In the genomic region with DNA sequence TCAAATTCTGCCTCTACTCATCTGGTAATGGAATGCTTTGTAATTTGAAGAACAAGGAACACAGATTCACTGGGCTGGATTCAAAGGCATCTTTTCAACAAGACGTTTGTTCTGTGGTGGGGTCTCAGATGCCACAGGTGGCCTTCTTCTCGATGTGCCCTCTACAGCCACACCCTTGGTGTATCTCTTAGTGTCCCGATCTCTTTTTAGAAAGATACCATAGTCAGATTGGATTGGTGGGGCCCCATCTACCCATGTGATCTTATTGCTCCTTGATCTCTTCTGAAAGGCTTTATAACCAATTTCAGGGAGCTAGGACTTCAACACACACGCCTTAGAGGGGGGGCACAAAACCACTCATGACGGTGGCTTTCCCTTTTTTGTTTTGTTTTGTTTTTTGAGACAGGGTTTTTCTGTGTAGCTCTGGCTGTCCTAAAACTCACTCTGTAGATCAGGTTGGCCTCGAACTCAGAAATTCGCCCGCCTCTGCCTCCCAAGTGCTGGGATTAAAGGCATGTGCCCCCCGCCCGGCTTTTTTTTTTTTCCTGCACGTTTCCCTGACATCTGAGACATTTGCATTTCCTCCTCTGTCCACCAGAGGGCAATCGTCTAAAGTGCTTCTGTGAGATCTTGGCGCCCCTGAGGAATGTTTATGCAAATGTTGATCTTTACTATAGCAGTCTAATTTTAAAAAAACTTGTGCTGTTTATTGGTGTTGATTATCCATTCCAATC, we compare ENCODE assay signal across 8 mouse cellular contexts. TPM values are rescaled to one million over a fixed set of nuclear protein-coding genes. Genes with fewer than 3 reads are reported as not detected.
A peak's percentile ranks its signal among the peaks of the same experiment; 100 is the strongest.
DNase-seq lines count a peak whose midpoint lies in the region; ATAC-seq and TF ChIP-seq lines count a peak whose summit lies in the region.

No protein-coding gene starts in this region.

- no peaks in the 10 kb centered on the region for H3K4me1 ChIP-seq in kidney, adult 2 months (ENCODE audit: control insufficient read depth, insufficient read depth, low read length)
- no peaks in the 10 kb centered on the region for H3K4me1 ChIP-seq in ES-E14 (ENCODE audit: control insufficient read depth in 2 of 2, insufficient read depth in 2 of 2, low read length in 2 of 2, poor library complexity in 1 of 2)
- H3K4me1 ChIP-seq in midbrain, postnatal 0 days (ENCODE audit: insufficient read depth, low read length) = 0 out of 2 replicates have a peak, but pooled peaks cover 2% of the 10 kb centered on the region

- WGBS in kidney, adult 2 months = 27% methylated on average over 13 of the region's 13 CpGs
- 36% methylated on average over 13 of the region's 13 CpGs for WGBS in midbrain, postnatal 0 days

- TF ChIP-seq CTCF in kidney, adult 2 months (conservative IDR thresholded peaks at IDR 0.05; ENCODE audit: insufficient read depth, insufficient read length, low read depth, low read length) = peak; percentile 58
- TF ChIP-seq CTCF in midbrain, postnatal 0 days (IDR thresholded peaks at IDR 0.05) = peak; percentile 85

- DNase-seq in kidney, adult 2 months = peak; percentile 62
- DNase-seq in kidney, adult 11 months = no peak
- DNase-seq in ES-E14 (ENCODE audit: low read depth, low spot score) = peak; percentile 54
- peak; percentile 37 for DNase-seq in adrenal gland, postnatal 25 days
- DNase-seq in layer of hippocampus, postnatal 25 days (ENCODE audit: extremely low spot score in 1 of 2, low spot score in 1 of 2) = peak; percentile 40 to 74
- peak; percentile 87 for DNase-seq in midbrain, postnatal 0 days (ENCODE audit: low spot score)

- no peaks in the 10 kb centered on the region for H3K36me3 ChIP-seq in kidney, adult 2 months (ENCODE audit: control insufficient read depth, insufficient read depth, low read length)
- H3K36me3 ChIP-seq in ES-E14 (ENCODE audit: control insufficient read depth, insufficient read depth, low read length, poor library complexity, severe bottlenecking) = no peaks in the 10 kb centered on the region
- H3K36me3 ChIP-seq in midbrain, postnatal 0 days (ENCODE audit: insufficient read depth, low read length) = no peaks in the 10 kb centered on the region

- in situ Hi-C loops in ES-E14 (cut with MboI; ENCODE audit: low sequenced_read_pairs in 2 of 2, unreplicated experiment in 2 of 2) = no loop called here

- no peak for TF ChIP-seq POLR2A in kidney, adult 2 months (IDR thresholded peaks at IDR 0.05; ENCODE audit: low read depth, low read length)

- no peak overlapping the region for H3K9ac ChIP-seq in ES-E14 (ENCODE audit: insufficient read depth, low read depth, low read length, poor library complexity, severe bottlenecking)
- no peak overlapping the region for H3K9ac ChIP-seq in midbrain, postnatal 0 days (replicated peaks; ENCODE audit: low read length, poor library complexity, severe bottlenecking)

- H3K4me2 ChIP-seq in midbrain, postnatal 0 days (ENCODE audit: low read depth, low read length, poor library complexity, severe bottlenecking) = no peak overlapping the region

- H3K27ac ChIP-seq in kidney, adult 2 months (ENCODE audit: insufficient read depth, low read depth, low read length) = no peak overlapping the region
- no peak overlapping the region for H3K27ac ChIP-seq in ES-E14 (ENCODE audit: insufficient read depth, low read depth, low read length, poor library complexity, severe bottlenecking)
- no peak overlapping the region for H3K27ac ChIP-seq in midbrain, postnatal 0 days (ENCODE audit: low read depth, low read length)

- H3K27me3 ChIP-seq in kidney, adult 2 months (replicated peaks; ENCODE audit: control insufficient read depth, insufficient read depth, low read length) = no peaks in the 10 kb centered on the region
- H3K27me3 ChIP-seq in midbrain, postnatal 0 days (ENCODE audit: insufficient read depth, low read length) = no peaks in the 10 kb centered on the region

- ATAC-seq in erythroblast, adult 5-6 weeks (replicated peaks; ENCODE audit: low FRiP score, poor library complexity, severe bottlenecking) = peak; percentile 84
- ATAC-seq in midbrain, postnatal 0 days (ENCODE audit: low FRiP score) = no peak
- ATAC-seq in inflammation-experienced regulatory T-cells, adult 6 months = no peak

- no peak overlapping the region for H3K4me3 ChIP-seq in kidney, adult 2 months (ENCODE audit: insufficient read depth, low read depth, low read length)
- H3K4me3 ChIP-seq in ES-E14 (ENCODE audit: insufficient read depth in 1 of 2, low read depth in 1 of 2, low read length in 2 of 2, poor library complexity in 1 of 2, severe bottlenecking in 1 of 2) = no peak overlapping the region
- no peak overlapping the region for H3K4me3 ChIP-seq in midbrain, postnatal 0 days (ENCODE audit: low read depth, low read length)

- H3K9me3 ChIP-seq in ES-E14 (ENCODE audit: control insufficient read depth, insufficient read depth, low read depth, low read length) = no peaks in the 10 kb centered on the region
- no peaks in the 10 kb centered on the region for H3K9me3 ChIP-seq in midbrain, postnatal 0 days (ENCODE audit: low read length)

TF ChIP-seq in ES-E14, 5 proteins besides CTCF, POLR2A, EP300 and RAD21:
- TF ChIP-seq CHD2 (IDR thresholded peaks at IDR 0.05; ENCODE audit: low read depth, low read length) (no peak), ZNF384 (IDR thresholded peaks at IDR 0.05; ENCODE audit: low read depth, low read length) (peak; percentile 92), HCFC1 (IDR thresholded peaks at IDR 0.05; ENCODE audit: borderline replicate concordance, insufficient read depth, low read length) (no peak), ZC3H11A (IDR thresholded peaks at IDR 0.05; ENCODE audit: borderline replicate concordance, low read depth, low read length) (no peak)

RNA-seq across cellular contexts. Expression of a gene that starts 54.6 kb away (rescaled TPM):
- 5.9 and 6.4 TPM in 2 replicates for polyA plus RNA-seq in kidney, adult 2 months (2012; rRNA removed)
- total RNA-seq in ES-E14 (2012; rRNA removed) = 6.2 and 8.0 TPM in 2 replicates
- total RNA-seq in adrenal gland, postnatal 25 days (2021) = 36.6 and 36.9 TPM in 2 replicates
- not detected in 2 replicates for total RNA-seq in erythroblast, adult 5-6 weeks (2015; ENCODE audit: low replicate concordance)
- total RNA-seq in erythroblast, adult 5-6 weeks (2017; ENCODE audit: low replicate concordance) = not detected in 2 replicates
- 100 to 1,000 TPM in 1 of 2 experiments, 10 to 100 TPM in 1; 97.5 to 111 TPM for total RNA-seq in layer of hippocampus, postnatal 25 days (2021)
- 40.4 and 40.7 TPM in 2 replicates for total RNA-seq in midbrain, postnatal 0 days (2014; rRNA removed)
- polyA plus RNA-seq in midbrain, postnatal 0 days (2015; fragmentation: Nextera tagmentation; extraction: Ambion mirVana) = 18.3 and 19.1 TPM in 2 replicates
- polyA plus RNA-seq in inflammation-experienced regulatory T-cells, adult 6 months (2017; shearing (Covaris generic)) = not detected
